Mouse (Mus musculus): Measurements from ENCODE around the gene Pgls. TPM values are rescaled to one million over a fixed set of nuclear protein-coding genes. Genes with fewer than 3 reads are reported as not detected.

Gene Pgls
- polyA plus RNA-seq, 1 experiment from 2014 or later = 268 TPM

GRCm38 (mm10) chr8:71572847-71573633 lies 18.9 kb upstream of the Pgls start:
- H3K4me1 ChIP-seq (replicated peaks) = peaks cover 40% of the 10 kb centered on the region
- H3K27ac ChIP-seq = no peak overlapping the region
- WGBS = 83% methylated on average over 9 of the region's 9 CpGs
- H3K9me3 ChIP-seq = no peaks in the 10 kb centered on the region
- H3K4me3 ChIP-seq = peak overlapping the region; percentile 5; the same call in 1 of the 2 replicates
- DNase-seq (ENCODE audit: low spot score) = no peak
- peaks cover 24% of the 10 kb centered on the region for H3K27me3 ChIP-seq (ENCODE audit: insufficient read depth, poor library complexity, severe bottlenecking)
- no peaks in the 10 kb centered on the region for H3K36me3 ChIP-seq

DNA sequence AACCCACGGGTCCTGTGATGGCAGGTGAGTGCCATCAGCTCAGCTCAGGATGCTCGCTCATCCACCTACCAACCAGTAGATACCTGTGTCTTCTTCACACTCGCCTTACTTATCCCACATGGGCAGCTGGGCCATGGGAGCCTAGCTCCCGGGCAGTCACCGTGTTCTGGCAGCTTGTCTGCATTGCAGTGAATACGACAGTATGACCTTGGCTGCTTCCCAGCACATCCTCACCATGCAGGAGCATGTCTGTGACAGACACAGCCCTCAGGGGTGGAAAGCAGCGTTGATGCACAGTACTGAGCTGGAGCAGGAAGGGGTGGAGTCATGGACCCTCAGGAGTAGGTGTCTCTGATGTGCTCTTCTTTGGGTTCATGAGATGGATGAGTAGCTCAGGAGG lies 17.6 kb upstream of the Pgls start:
- no peak for DNase-seq (ENCODE audit: low spot score)
- no peak overlapping the region for H3K27ac ChIP-seq
- H3K4me3 ChIP-seq = no peak overlapping the region
- no peaks in the 10 kb centered on the region for H3K9me3 ChIP-seq
- 85% methylated on average over 7 of the region's 7 CpGs for WGBS
- peaks cover 11% of the 10 kb centered on the region for H3K27me3 ChIP-seq (ENCODE audit: insufficient read depth, poor library complexity, severe bottlenecking)
- H3K36me3 ChIP-seq = no peaks in the 10 kb centered on the region
- H3K4me1 ChIP-seq (replicated peaks) = peaks cover 28% of the 10 kb centered on the region

DNA sequence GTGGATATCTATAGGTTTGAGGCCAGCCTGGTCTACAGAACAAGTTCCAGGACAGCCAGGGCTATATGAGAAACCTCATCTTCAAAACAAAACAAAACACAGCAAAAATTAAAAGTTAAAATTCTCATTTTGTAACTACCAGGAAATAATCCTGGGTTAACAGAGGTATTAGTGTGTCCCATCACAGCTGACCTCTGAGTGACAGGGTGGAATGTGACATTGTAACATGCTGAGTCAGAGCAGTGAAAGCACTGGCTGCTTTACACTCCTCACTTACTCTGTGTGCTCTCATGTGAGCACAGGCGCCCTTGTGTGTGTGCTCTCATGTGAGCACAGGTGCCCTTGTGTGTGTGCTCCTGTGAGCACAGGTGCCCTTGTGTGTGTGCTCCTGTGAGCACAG lies 17.0 kb upstream of the Pgls start:
- Histone ChIP-seq H3K27me3 (ENCODE audit: insufficient read depth, poor library complexity, severe bottlenecking) (peaks cover 13% of the 10 kb centered on the region), H3K4me1 (replicated peaks) (peaks cover 23% of the 10 kb centered on the region), H3K36me3 (no peaks in the 10 kb centered on the region), H3K27ac (no peak overlapping the region), H3K4me3 (no peak overlapping the region), H3K9me3 (no peaks in the 10 kb centered on the region)
- WGBS = 69% methylated on average over 1 of the region's 1 CpGs
- DNase-seq (ENCODE audit: low spot score) = no peak

DNA sequence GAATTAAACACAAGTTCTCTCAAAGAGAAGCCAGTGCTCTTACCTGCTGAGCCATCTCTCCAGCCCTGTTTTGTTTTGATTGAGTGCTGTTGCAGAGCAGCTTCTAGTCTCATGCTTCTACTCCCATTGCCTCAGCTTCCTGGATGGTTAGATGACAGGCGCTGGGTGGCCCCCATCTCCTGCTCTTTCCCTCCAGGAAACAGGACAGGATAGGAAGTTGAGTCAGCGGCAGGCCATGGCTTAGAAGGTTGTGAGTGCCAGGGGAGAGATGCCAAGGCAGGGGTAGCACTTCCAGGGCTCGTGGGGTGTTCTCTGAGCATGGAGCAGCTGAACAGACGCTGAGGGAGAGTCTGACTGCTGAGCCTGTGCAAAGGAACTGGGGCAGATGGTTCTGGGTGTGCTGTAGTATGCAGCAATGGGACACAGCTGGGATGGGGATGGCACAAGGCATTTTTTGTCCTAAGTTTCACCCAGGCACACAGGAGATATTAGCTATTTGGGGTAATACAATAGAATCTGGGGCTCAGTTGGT lies 14.1 kb upstream of the Pgls start:
- 73% methylated on average over 4 of the region's 4 CpGs for WGBS
- no peak for DNase-seq (ENCODE audit: low spot score)
- H3K36me3 ChIP-seq = peaks cover 15% of the 10 kb centered on the region
- H3K27me3 ChIP-seq (ENCODE audit: insufficient read depth, poor library complexity, severe bottlenecking) = peaks cover 24% of the 10 kb centered on the region
- no peaks in the 10 kb centered on the region for H3K9me3 ChIP-seq
- H3K27ac ChIP-seq = no peak overlapping the region
- no peak overlapping the region for H3K4me3 ChIP-seq
- H3K4me1 ChIP-seq (replicated peaks) = peaks cover 6% of the 10 kb centered on the region

DNA sequence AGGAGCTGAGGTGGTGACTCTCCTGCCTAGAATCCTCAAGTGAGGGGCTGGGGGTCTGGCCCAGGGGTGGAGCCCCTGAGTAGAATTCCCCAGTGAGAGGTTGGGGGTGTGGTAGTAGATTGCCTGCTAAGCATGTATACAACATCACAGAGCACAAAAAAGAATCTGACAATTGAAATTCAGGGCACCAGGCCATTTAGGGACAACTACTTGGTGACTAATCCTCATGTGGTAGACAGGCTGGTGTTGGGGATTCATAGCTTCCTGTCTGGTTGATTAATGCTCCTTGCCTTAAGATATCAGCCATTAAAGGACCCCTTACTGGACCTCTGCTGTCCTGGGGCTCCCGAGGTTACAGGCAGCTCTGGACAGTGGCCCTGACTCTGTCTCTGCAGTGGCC lies 13.0 kb upstream of the Pgls start:
- H3K27ac ChIP-seq = no peak overlapping the region
- WGBS = 63% methylated on average over 1 of the region's 1 CpGs
- DNase-seq (ENCODE audit: low spot score) = no peak
- peaks cover 27% of the 10 kb centered on the region for H3K27me3 ChIP-seq (ENCODE audit: insufficient read depth, poor library complexity, severe bottlenecking)
- no peaks in the 10 kb centered on the region for H3K9me3 ChIP-seq
- H3K4me1 ChIP-seq (replicated peaks) = peaks cover 5% of the 10 kb centered on the region; the same call in 1 of the 2 replicates
- H3K36me3 ChIP-seq = peaks cover 21% of the 10 kb centered on the region
- H3K4me3 ChIP-seq = no peak overlapping the region

- Histone ChIP-seq H3K4me3 (no peak overlapping the region), H3K27me3 (ENCODE audit: insufficient read depth, poor library complexity, severe bottlenecking) (peaks cover 31% of the 10 kb centered on the region), H3K4me1 (replicated peaks) (peaks cover 5% of the 10 kb centered on the region; the same call in 1 of the 2 replicates), H3K36me3 (peaks cover 26% of the 10 kb centered on the region), H3K9me3 (no peaks in the 10 kb centered on the region), H3K27ac (no peak overlapping the region)
- DNase-seq (ENCODE audit: low spot score) = no peak
- 88% methylated on average over 14 of the region's 14 CpGs for WGBS
These were observed 12.5 kb upstream of the Pgls start for GRCm38 (mm10) chr8:71579476-71579875.

- peaks cover 33% of the 10 kb centered on the region for H3K36me3 ChIP-seq
- peaks cover 31% of the 10 kb centered on the region for H3K27me3 ChIP-seq (ENCODE audit: insufficient read depth, poor library complexity, severe bottlenecking)
- no peak overlapping the region for H3K27ac ChIP-seq
- WGBS = 26% methylated on average over 9 of the region's 9 CpGs
- H3K9me3 ChIP-seq = no peaks in the 10 kb centered on the region
- no peak overlapping the region for H3K4me3 ChIP-seq
- peaks cover 5% of the 10 kb centered on the region; the same call in 1 of the 2 replicates for H3K4me1 ChIP-seq (replicated peaks)
- DNase-seq (ENCODE audit: low spot score) = no peak
These were observed 11.8 kb upstream of the Pgls start for GRCm38 (mm10) chr8:71580201-71580600.

DNA sequence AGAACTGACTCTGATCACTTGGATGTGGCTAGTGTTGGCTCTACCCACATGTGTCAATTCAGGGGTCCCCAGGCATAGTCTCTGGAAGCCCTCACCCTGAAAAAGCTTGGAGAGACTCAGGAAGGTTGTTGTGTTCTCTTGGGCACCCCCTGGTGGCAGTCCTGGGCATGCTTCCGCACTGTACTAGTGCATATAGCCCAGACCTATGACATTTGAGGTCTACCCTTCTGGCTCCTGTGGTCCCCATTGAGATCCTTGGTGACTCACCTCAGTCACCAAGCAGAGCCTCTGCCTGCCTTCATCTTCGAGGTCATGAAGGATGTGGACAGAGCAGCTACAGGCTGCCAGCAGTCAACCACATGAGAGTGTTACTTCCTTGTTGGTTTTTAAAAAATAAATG lies 5.1 kb upstream of the Pgls start:
- no peak overlapping the region for H3K4me3 ChIP-seq
- DNase-seq (ENCODE audit: low spot score) = peak; percentile 36
- 78% methylated on average over 2 of the region's 2 CpGs for WGBS
- no peak overlapping the region for H3K27ac ChIP-seq
- H3K4me1 ChIP-seq (replicated peaks) = peaks cover 12% of the 10 kb centered on the region
- no peaks in the 10 kb centered on the region for H3K9me3 ChIP-seq
- H3K27me3 ChIP-seq (ENCODE audit: insufficient read depth, poor library complexity, severe bottlenecking) = peaks cover 19% of the 10 kb centered on the region
- peaks cover 38% of the 10 kb centered on the region for H3K36me3 ChIP-seq

DNA sequence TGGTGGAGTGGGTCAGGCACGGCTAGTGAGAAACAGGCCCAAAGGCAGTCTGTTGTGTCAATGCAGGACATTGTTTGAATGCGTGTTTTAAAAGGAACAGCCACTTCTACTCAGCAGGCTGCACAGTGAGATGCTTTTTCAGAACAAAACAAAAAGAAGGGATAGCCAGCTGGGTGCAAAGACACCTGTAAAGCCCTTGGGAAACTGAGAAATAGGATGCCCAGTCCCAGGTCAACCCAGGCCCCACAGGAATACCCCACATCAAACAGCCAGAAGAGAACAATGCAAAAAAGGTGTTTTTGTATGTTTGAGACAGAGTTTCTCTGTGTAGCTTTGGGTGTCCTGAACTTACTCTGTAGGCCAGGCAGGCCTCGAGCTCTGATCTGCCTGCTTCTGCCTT lies 3.2 kb upstream of the Pgls start:
- no peak for DNase-seq (ENCODE audit: low spot score)
- no peak overlapping the region for H3K4me3 ChIP-seq
- peaks cover 18% of the 10 kb centered on the region for H3K27me3 ChIP-seq (ENCODE audit: insufficient read depth, poor library complexity, severe bottlenecking)
- H3K4me1 ChIP-seq (replicated peaks) = peaks cover 31% of the 10 kb centered on the region
- H3K9me3 ChIP-seq = no peaks in the 10 kb centered on the region
- H3K27ac ChIP-seq = no peak overlapping the region
- peaks cover 37% of the 10 kb centered on the region for H3K36me3 ChIP-seq
- 67% methylated on average over 3 of the region's 3 CpGs for WGBS

- Histone ChIP-seq H3K27me3 (ENCODE audit: insufficient read depth, poor library complexity, severe bottlenecking) (peaks cover 12% of the 10 kb centered on the region), H3K4me3 (peak overlapping the region; percentile 91), H3K36me3 (peaks cover 30% of the 10 kb centered on the region), H3K4me1 (replicated peaks) (peaks cover 50% of the 10 kb centered on the region), H3K9me3 (no peaks in the 10 kb centered on the region), H3K27ac (peak overlapping the region; percentile 99; the same call in 1 of the 2 replicates)
- 26% methylated on average over 5 of the region's 5 CpGs for WGBS
- DNase-seq (ENCODE audit: low spot score) = no peak
These were observed 959 bp upstream of the Pgls start for GRCm38 (mm10) chr8:71591017-71591416.

DNA sequence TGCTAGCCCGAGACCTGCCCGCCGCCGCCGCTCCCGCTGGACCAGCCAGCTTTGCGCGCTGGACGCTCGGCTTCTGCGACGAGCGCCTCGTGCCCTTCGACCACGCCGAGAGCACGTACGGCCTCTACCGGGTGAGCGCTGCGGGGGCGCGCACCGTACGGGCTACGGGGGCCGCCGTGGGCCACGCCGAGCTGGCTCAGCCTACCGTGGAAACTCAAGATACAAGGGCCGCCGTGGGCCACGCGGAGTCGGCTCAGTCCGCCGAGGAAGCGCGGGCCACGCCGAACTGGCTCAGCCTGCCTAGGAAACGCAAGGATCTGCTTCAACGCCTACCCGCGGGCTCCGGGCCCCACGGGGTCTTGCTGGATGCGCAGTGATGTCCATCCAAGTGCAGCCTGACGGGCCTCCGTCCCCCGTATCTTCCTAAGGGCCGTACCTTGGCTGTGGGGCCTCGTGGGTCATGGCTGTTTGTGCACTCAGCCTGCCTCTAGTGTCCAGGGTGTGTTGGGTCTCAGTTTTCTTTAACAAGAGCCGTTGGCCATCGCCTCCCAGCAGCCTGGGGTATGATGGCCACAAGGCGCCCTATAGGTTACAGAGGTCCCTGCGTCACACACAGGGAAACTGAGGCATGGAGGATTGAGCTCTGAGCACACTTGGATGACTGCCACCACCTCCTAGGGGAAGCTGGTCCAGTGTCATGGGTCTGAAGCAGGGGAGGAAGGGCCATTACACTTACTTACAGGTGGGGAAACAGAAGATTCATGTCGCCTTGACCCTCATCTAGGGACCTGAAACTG lies 596 bp downstream of the Pgls start:
- DNase-seq (ENCODE audit: low spot score) = no peak
- peaks cover 19% of the 10 kb centered on the region for H3K36me3 ChIP-seq
- H3K4me3 ChIP-seq = peak overlapping the region; percentile 91
- 6% methylated on average over 60 of the region's 60 CpGs for WGBS
- H3K27me3 ChIP-seq (ENCODE audit: insufficient read depth, poor library complexity, severe bottlenecking) = peaks cover 12% of the 10 kb centered on the region
- peaks cover 51% of the 10 kb centered on the region for H3K4me1 ChIP-seq (replicated peaks)
- H3K9me3 ChIP-seq = no peaks in the 10 kb centered on the region
- H3K27ac ChIP-seq = peak overlapping the region; percentile 99

GRCm38 (mm10) chr8:71593556-71594323 lies 1.8 kb downstream of the Pgls start:
- peaks cover 51% of the 10 kb centered on the region for H3K4me1 ChIP-seq (replicated peaks)
- H3K4me3 ChIP-seq = peak overlapping the region; percentile 91
- peaks cover 12% of the 10 kb centered on the region for H3K27me3 ChIP-seq (ENCODE audit: insufficient read depth, poor library complexity, severe bottlenecking)
- 0 out of 2 replicates have a peak overlapping the region, but pooled peaks have one; percentile 99 for H3K27ac ChIP-seq
- 93% methylated on average over 8 of the region's 8 CpGs for WGBS
- H3K9me3 ChIP-seq = no peaks in the 10 kb centered on the region
- DNase-seq (ENCODE audit: low spot score) = no peak
- peaks cover 19% of the 10 kb centered on the region for H3K36me3 ChIP-seq
